Mouse (Mus musculus) liver, embryonic 14.5 days (tissue): Measurements from ENCODE around the gene Zc3hav1.

Source experiments
- CTCF ChIP-seq: IDR thresholded peaks from 2 replicates; pipeline ENCODE4 v1.5.1; 2016; ENCODE audit warnings: antibody characterized with exemption, low read depth, control low read depth
- EP300 ChIP-seq: IDR thresholded peaks from 2 replicates; pipeline ENCODE4 v1.6.1; 2016; ENCODE audit warnings: antibody characterized with exemption, low read depth

DNA sequence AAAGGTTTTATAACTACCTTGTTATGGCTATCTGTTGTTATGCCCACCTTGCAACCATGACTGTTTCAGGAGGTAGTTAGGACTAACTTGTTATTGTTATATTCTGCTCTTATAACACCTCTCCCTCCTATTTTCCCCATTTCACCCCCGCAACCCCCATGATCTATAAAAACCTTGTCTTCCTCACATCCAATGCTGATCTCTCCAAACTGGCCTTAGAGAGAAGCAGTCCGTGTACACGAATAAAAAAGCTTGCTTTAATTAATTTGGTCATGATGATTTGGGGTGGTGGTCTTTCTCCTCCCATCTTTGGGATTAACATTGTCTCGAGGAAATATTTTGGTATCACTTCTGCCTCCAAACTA lies 26.3 kb upstream of the Zc3hav1 start:
- no peak for TF ChIP-seq CTCF
- TF ChIP-seq EP300 = no peak
